Mouse (Mus musculus): ENCODE results near the gene Tnfrsf22.

The Tnfrsf22 gene

DNA sequence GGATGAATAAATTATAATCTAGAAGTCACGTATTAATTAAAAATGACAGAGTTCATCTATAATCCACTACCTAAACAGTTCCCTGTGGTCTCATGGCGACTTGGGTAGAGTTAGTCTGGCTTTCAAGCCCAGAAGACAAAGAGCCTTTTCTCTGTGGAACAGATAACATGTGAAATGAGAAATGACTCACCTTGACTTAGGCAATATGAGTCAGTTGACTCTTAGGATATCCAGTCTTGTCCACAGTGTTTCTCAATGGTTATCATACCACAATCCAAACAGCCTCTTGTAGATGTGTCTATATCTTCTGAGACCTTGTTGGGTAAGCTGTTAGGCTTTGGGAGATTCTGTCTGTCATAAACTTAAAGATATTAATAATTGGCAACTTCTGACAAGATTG is 18.0 kb downstream of the Tnfrsf22 start:
- DNase-seq (ENCODE audit: low spot score), result no peak

DNA sequence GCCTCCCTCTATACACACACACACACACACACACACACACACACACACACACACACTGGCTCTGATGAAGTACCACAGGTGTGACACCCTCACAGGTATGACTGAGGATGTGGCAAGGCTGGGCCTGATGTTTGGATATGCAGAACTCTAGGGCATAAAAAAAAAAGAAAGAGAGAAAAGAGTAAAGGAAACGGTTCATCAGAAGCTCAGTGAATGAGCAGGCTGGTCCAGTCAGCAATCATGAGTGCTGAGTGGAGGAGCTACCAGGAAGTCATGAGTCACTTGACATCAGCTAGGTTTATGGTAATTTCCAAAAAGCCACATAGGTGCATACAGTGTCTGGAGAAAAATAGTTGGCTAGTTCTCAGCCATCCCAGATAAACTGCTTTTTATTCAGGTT is 20.0 kb downstream of the Tnfrsf22 start:
- no peak for DNase-seq (ENCODE audit: low spot score)

GRCm38 (mm10) chr7:143628540-143628939 is 20.9 kb downstream of the Tnfrsf22 start, which contains the start of gene Tnfrsf26:
Tnfrsf26 (minus strand) TSS chr7:143628722.
- DNase-seq (ENCODE audit: low spot score), result no peak

- no peak for DNase-seq (ENCODE audit: low spot score)
Measured at GRCm38 (mm10) chr7:143627555-143628286, 21.7 kb downstream of the Tnfrsf22 start.

DNA sequence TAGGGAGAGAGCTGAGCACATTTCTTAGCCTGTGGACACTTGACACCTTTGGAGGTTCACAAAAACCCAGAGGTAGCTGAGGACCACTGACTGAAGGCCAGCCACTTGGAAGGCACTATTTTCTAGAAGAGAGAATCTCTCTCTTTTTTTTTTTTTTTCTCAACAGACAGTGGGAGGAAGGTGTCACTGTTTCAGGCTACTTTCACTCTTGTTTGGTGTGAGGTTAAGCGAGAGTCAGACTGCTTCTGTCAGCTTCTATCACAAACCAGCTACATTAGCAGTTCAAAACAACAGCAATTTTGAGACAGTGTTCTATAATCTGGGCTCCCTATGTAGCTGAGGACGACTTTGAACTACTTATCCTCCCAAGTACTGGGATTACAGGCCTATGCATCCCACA is 23.3 kb downstream of the Tnfrsf22 start:
- no peak for DNase-seq (ENCODE audit: low spot score)

- no peak for DNase-seq (ENCODE audit: low spot score)
Measured at GRCm38 (mm10) chr7:143625151-143625550, 24.3 kb downstream of the Tnfrsf22 start.

DNA sequence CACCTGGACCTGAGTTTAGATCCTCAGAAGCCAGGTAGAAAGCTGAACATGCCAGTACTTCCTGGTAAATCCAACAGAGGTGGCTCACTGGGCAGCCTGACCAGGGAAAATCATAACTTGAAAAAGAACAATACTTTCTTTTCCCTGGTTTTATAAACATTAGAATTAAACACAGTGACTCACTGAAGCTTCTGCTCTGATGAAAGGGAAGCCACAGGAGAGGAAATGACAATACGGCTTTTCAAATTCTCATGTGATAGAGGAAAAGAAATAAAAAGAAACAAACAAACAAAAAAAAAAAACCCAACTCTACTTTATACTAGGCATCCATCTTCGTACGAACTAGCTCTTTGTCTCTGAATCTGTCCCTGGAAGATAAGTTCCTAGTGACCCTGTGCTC is 24.9 kb downstream of the Tnfrsf22 start:
- DNase-seq (ENCODE audit: low spot score), result no peak

DNA sequence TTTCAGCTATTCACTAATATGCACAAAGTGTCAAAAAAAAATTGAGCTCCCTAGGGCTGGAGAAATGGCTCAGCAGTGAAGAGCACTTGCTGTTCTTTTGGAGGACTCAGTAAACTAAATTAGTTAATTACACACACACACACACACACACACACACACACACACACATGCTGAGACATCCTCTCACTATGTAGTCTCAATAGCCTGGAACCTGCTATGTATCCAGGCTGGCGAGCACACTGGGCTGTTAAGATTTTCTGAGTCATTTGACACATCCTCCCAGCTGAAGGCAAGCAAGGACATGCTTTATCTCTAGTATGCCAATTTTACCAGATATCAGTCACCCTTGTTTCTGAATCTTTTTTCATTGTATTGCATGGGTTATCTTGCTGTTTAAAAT is 28.5 kb downstream of the Tnfrsf22 start:
- DNase-seq (ENCODE audit: low spot score), result no peak

GRCm38 (mm10) chr7:143614404-143615135 is 34.9 kb downstream of the Tnfrsf22 start:
- DNase-seq (ENCODE audit: low spot score), result no peak

GRCm38 (mm10) chr7:143612215-143612614 is 37.2 kb downstream of the Tnfrsf22 start:
- DNase-seq (ENCODE audit: low spot score), result no peak

GRCm38 (mm10) chr7:143605321-143605720 is 44.1 kb downstream of the Tnfrsf22 start:
- no peak for DNase-seq (ENCODE audit: low spot score)

DNA sequence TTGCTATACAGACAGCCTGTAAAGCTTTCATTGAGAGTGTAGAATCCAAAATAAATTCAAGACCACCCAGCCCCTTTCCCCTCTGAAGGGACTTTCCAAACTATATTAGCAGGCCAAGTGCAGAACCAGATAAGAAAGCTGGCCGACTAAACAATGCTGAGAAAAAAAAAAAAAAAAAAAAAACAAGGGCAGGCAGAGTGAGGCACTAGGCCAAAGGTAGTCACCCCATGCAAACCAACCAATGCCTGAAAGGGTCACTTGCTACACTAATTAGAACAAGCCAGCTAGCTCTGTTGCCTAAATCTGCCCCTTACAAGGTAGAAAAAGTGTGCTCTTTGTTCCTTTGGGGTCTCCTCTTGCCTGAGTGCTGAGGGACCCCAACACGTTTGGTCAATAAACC is 44.6 kb downstream of the Tnfrsf22 start:
- no peak for DNase-seq (ENCODE audit: low spot score)

GRCm38 (mm10) chr7:143601705-143602104 is 47.8 kb downstream of the Tnfrsf22 start:
- DNase-seq (ENCODE audit: low spot score), result no peak

DNA sequence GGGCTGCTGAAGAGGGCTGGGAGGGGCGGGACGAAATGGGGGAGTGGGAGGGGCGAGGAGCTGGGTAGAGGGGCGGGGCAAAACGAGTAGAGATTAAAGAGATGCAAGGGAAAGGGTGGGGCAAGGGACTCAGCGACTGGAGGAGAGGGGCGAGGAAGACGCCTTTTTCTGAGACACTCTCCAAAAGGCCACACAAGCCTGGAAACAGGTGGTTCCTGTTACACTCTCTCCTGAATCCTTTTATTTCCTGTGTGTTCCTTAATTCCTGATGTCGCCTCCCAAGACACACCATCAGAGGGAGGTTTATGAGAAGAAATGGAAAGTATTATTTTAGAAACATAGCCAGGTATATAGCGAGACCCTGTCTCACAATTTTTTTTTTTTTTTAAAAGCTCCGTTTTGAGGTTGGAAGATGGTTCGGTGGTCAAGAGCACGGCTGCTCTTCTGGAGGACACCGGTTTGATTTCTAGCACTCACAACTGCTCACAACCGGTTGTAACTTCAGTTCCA is 49.2 kb downstream of the Tnfrsf22 start:
- no peak for DNase-seq (ENCODE audit: low spot score)

DNA sequence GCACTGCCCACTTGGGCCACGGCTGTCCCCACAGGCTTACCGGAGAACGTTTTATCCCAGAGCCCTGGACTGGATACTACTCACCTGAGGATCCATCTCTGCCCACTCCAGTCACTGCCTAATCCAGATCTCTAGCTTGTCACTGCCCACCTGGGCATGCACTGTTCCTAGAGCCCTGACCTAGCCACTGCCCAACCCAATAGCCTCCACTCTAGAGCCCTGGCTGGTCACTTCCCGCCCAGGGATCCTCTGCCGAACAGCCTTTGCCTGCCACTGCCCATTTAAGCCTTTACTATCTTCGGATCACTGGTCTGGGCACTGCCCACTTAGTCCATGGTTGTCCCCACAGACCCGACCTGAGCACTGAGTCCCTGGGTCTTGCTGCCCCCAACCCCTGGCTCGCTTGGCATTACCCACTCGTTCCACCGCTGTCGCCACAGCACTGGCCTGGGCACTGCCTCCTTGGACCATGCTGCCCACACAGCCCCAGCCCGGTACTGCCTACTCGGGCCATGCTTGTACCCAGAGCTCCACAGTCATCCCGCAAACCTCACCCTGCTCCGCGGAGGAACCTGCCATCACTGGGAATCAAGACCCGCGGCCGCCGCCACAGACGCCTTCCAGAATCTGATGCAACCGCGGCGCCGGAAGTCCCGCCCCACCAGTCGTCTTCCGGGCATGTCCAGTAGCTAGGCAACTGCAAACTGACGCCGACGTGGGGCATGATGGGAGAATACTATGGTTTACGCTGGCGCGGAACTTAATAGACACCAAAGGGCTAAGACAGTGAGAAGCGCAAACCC is 49.8 kb downstream of the Tnfrsf22 start, which contains the start of gene Cars:
Gene Cars (minus strand): TSS at position 663 of the 803 bp plus-strand sequence.
- DNase-seq (ENCODE audit: low spot score), result peak; percentile 75

DNA sequence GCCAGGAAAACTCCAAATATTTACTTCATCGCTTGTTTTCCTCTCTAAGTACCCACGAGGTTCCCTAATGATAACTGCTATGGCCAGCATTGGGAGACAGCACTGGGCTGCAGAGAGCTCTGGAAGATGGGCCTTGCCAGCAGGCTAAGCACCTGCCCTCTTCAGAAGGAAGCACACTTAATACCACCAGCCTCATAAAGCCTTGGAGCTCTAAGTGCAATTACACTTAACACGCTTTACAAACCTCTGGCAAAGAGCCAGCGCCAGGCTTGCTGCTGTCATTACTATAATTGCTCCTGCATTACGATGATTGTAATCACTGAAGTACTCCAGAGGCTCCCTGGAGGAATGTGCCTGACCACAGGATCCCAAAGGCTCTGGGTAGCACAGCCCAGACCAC is 54.6 kb downstream of the Tnfrsf22 start:
- DNase-seq (ENCODE audit: low spot score), result no peak

GRCm38 (mm10) chr7:143592255-143592654 is 57.2 kb downstream of the Tnfrsf22 start:
- DNase-seq (ENCODE audit: low spot score), result no peak

- no peak for DNase-seq (ENCODE audit: low spot score)
Measured at GRCm38 (mm10) chr7:143588006-143588405, 61.5 kb downstream of the Tnfrsf22 start.

DNA sequence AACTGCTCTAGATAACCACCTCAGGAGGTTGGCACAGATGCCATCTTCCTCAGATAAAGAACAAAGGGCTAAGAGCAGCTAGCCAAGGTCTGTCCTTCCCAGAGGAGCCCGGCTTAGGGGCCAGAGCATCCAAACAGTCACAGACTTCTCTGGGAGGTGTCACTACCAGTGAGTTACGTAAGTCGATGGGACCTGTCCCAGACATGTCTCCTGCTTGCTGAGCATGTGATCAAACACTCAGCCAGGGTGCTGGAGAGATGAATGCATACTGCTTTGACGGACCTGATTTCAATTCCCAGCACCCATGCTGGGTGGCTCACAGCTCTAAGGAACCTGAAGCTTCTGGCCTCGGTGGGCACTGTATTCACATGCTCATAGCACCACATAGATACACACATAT is 61.9 kb downstream of the Tnfrsf22 start:
- no peak for DNase-seq (ENCODE audit: low spot score)

Data from urinary bladder, postnatal 10 days (tissue).